Mouse (Mus musculus) CD4-positive, CD25-positive, alpha-beta regulatory T cell, adult 2 months (primary cell): Measurements from ENCODE around the gene Prdx1.

Experiments
- DNase-seq: peaks from one replicate; pipeline ENCODE4 v3.0.0-alpha.2; 2012; ENCODE audit warnings: low read depth, low spot score

Gene Prdx1

GRCm38 (mm10) chr4:116727401-116727800 lies 42.1 kb downstream of the Prdx1 start:
- no peak for DNase-seq

- no peak for DNase-seq
Observed at GRCm38 (mm10) chr4:116729532-116729931, 44.2 kb downstream of the Prdx1 start.

GRCm38 (mm10) chr4:116731077-116731476 lies 45.7 kb downstream of the Prdx1 start:
- no peak for DNase-seq

- DNase-seq = no peak
Observed at GRCm38 (mm10) chr4:116732355-116732754, 47.0 kb downstream of the Prdx1 start.

DNA sequence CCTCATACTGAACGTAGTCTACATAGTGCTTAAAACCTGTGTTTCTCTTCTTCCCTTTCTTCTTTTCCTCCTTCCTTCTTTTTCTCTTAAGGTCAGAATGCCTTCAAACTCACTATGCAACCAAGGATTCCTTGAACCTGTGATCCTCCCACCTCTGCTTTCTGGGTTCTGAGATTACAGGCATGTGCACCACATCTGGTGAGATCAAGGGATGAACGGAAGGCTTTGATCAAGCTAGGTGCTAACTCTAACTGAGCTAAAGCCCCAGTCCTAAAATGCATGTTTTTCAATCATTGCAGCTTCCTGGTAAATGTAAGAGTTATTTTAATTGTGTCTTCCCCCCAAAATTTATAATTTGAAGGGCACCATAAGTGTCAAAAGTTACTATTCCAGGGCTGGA lies 49.7 kb downstream of the Prdx1 start:
- DNase-seq = peak; percentile 27

DNA sequence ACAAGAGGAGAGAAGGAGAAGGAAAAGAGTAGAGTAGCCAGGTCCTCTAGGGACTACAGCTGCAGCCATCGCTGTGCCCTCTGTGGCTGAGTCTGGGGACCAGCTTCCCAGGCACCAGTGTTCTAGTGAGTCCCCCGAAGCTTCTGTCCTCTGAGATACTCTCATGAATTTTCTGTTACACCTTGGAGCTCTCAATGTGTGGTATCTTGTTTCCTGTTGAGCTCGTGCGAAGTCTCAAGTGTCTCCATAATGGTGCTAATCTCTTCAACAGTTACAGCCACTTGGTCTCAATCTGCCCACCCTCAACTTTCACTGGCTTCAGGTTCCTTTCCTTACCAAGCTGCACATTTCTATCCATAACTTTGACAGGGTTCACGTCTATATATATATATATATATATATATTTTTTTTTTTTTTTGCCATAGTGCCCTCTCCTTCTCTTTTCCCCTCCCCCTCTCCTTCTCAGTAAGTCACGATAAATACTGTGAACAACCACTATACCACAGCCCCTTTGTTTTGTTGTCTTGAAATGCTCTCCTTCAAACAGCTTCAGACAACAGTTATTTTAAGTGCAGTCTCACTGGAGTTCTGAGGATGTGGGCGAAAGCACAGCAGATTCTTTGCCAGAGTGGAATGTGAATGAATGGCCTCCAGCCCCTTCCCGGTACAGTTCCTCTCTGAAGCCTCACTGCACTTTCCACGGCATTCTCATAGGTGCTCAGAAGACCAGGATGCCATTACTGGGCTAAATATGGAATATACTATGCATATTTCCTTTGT lies 53.8 kb downstream of the Prdx1 start:
- no peak for DNase-seq

DNA sequence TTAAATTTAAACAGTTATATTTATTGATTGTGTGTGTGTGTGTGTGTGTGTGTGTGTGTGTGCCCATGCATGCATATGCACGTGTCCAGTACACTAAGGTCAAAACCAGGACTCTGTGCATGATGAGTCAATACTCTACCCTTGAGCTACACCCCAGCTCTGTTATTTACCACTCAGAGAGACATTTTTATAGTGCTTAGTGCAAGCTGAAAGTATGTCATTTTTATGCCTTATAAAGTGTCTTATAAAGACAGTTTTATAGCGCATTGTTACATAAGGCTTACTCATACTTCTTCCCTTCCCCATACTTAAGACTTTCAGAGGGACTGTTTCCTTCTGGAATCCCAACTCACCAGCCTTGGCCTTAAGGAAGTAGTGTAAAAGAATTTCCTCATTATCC lies 64.4 kb downstream of the Prdx1 start:
- no peak for DNase-seq
